Mouse (Mus musculus): ENCODE data around the gene Thbs1. TPM values are rescaled to one million over a fixed set of nuclear protein-coding genes. Genes with fewer than 3 reads are reported as not detected.
"Not testable (repeated sequence)": the region's sequence is repeated elsewhere in the genome, so short reads cannot be mapped to it uniquely, and the experiment has no call there.

Thbs1 gene
- total RNA-seq, 2 experiments from 2014 or later = 2.3 to 2.8 TPM

- not testable (repeated sequence) for ATAC-seq (replicated peaks; ENCODE audit: poor library complexity)
Observed at GRCm38 (mm10) chr2:118147749-118148148, 36.1 kb downstream of the Thbs1 start.

- ATAC-seq (replicated peaks; ENCODE audit: poor library complexity) = no peak
Observed at GRCm38 (mm10) chr2:118148321-118149142, 36.9 kb downstream of the Thbs1 start.

GRCm38 (mm10) chr2:118149855-118150563, 38.3 kb downstream of the Thbs1 start:
- ATAC-seq (replicated peaks; ENCODE audit: poor library complexity) = no peak

DNA sequence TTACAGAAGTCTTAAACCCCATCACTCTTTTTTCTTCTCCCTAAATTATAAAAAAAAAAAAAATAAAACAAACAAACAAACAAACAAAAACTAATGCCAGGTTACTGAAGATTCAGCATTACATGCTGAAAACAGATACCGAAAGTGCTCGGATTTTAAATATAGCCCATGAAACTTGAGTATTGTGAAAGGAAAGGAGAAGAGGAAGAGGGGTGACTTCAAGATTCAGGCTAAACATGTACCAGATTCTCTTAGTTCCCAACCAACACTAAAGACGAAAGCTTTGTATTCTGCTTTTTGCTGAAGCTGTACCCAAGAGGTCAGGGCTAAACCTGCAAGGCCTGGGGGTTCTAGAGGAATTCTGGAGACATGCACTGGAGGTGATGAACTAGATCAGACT, 46.4 kb downstream of the Thbs1 start:
- ATAC-seq (replicated peaks; ENCODE audit: poor library complexity) = no peak

DNA sequence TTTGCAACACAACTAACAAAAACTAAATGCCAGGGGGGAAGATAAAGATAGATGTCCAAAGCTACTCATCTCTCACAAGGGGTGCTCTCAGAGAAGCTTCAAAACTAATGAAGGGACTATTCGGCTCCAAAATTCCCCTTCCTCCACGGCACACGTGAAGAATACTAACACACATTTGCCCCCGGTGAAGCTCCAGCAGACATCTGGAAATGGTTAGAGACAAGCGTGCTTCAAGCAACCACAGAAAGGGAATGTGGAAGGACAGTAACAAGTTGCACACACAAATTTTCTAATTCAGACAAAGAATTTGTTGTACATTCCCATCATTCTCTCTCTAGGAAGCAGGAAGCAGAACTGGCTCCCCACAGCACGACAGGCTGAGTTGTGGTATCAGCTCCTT, 47.5 kb downstream of the Thbs1 start:
- ATAC-seq (replicated peaks; ENCODE audit: poor library complexity) = no peak

GRCm38 (mm10) chr2:118160547-118160946, 48.9 kb downstream of the Thbs1 start:
- no peak for ATAC-seq (replicated peaks; ENCODE audit: poor library complexity)

- no peak for ATAC-seq (replicated peaks; ENCODE audit: poor library complexity)
Observed at GRCm38 (mm10) chr2:118160991-118161390, 49.3 kb downstream of the Thbs1 start.

DNA sequence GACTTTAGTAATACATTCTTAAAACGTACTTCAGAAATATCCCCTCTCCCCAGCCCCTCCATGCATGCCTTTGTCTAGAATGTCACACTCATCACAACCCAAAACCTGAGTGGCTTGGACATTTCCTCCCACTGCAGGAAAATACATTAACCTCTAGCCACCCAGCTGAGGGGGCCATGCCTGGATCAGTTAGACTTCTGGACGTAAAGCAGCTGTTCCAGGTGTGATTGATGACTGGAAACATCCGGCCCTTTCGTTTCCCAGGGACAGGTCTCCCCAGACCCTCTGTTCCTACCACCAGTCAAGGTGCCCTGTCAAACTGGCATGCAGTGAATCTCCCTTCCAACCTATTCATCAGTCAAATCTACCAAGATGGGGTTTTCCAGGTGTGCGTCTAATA, 50.8 kb downstream of the Thbs1 start:
- no peak for ATAC-seq (replicated peaks; ENCODE audit: poor library complexity)

GRCm38 (mm10) chr2:118164137-118164536, 52.5 kb downstream of the Thbs1 start:
- ATAC-seq (replicated peaks; ENCODE audit: poor library complexity) = no peak

- no peak for ATAC-seq (replicated peaks; ENCODE audit: poor library complexity)
Observed at GRCm38 (mm10) chr2:118165691-118166090, 54.0 kb downstream of the Thbs1 start.

DNA sequence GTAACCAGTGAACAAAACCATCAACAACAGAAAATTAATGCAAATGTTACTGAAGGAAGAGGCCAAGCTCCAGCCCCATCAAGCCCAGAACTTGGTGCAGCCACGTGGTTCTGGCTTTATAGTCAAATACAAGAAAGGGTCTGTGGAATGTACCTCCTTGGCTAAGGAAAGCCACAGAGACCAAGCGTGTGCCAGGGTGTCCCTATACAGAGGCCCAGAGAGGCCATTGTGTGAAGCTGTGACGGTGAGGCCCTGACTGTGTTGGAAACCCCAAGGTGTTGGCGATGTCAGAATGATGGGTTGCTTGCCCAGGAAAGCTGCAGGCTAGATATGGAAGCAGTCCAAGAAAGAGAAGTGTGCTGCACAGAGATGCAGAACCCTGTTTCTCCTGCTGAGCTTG, 56.1 kb downstream of the Thbs1 start:
- no peak for ATAC-seq (replicated peaks; ENCODE audit: poor library complexity)

DNA sequence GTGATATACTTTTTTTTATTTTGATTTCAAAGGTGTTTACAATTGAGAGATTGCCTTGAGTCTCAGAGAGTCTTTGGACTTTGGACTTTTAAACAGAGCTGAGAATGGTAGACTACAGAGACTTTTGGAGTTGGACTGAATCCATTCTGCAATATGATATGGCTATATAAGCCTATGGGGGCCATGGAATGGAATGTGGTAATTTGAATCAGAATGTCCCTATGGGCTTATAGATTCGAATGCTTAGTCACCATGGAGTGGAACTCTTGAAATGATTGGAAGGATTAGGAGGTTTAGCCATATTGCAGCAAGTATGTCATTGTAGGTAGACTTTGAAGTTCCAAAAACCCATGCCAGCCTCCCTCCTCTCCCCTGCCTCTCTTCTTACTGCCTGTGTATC, 56.5 kb downstream of the Thbs1 start:
- no peak for ATAC-seq (replicated peaks; ENCODE audit: poor library complexity)

DNA sequence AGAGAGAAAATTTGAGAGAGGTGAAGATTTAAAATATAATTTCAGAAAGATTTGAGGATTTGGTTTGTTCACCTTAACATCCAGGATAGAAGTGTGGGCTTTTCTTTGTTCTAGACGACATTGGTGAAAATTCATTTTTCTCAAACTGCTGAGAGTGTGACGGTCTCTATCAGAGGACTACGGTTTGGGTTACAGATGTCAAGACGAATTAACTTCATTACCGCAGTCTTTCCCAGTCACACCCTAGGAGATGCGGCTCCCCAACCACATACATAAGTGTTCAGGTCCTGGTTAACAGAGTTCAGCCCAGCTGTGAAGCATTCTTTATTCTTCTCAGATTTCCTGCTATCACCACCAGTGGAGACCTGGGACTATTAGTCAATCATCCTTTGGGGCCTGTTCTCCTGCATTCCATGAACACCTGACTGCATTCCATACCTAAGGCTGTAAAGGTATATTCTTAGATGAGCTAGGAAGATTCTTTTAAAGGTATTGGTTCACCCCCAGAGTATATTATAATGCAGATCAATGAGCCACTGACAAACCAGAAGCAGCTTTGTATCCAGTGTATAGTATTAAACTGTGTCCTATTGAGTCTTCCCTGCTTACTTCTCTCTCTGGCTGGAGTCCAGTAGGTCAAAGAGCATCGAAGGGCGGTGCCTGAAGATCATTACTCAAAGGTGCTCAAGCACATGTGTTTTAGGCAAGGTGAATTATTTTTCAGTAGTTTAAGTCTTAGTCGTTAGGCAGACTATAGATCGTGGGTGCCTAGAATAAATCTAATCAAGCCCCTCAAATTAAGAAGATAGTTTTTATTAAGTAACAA, 63.1 kb downstream of the Thbs1 start:
- ATAC-seq (replicated peaks; ENCODE audit: poor library complexity) = no peak

Other genes starting within 250 kb of the Thbs1 start
- gene Fsip1, start 145.1 kb downstream of the Thbs1 start, total RNA-seq (2015) = not detected in 2 replicates
- 0.88 and 1.2 TPM in 2 replicates for gene Fsip1, start 145.1 kb downstream of the Thbs1 start, total RNA-seq (2017)

All from megakaryocyte progenitor cell, adult 5-6 weeks (primary cell).